Mouse (Mus musculus) gastrocnemius, postnatal 4 days (tissue): ENCODE measurements around the gene Nme4. TPM values are rescaled to one million over a fixed set of nuclear protein-coding genes. Genes with fewer than 3 reads are reported as not detected.

Experiments
- DNase-seq, 2 experiments: peaks; one replicate each; pipeline ENCODE4 v3.0.0; 2021 to 2022; ENCODE audit warnings: low spot score in 2 of 2, mixed read lengths in 2 of 2
- long read RNA-seq, 2 experiments: library from polyadenylated mRNA; stranded (forward); transcript quantifications; one replicate each; pipeline ENCODE4 v2.0.0; 2021
- total RNA-seq, 2 experiments: library from RNA; stranded (reverse); gene quantifications; 2 replicates each; pipeline ENCODE4 v1.2.3; 2021

Nme4 gene
- 10 to 100 TPM; 13.5 to 18.3 TPM for total RNA-seq
- long read RNA-seq, experiment 1, transcript Nme4-201 (5 exons, 1,006 nt): major isoform, 10 of 12 reads
- long read RNA-seq, experiment 1, partial matches to known transcripts: 1 of 12 reads
- long read RNA-seq, experiment 1, other reads (novel, unspliced or antisense): 1 of 12 reads
- long read RNA-seq, experiment 2, partial matches to known transcripts: 0 of 5 reads
- long read RNA-seq, experiment 2, other reads (novel, unspliced or antisense): 2 of 5 reads

- DNase-seq: peak in 1 of 2 experiments; percentile 59
Measured at GRCm38 (mm10) chr17:26095121-26095740, at the start of gene Nme4. Gene Nme4, minus strand, starts transcription at chr17:26095602.

GRCm38 (mm10) chr17:26143386-26143785, 48.0 kb upstream of the Nme4 start:
- no peak for DNase-seq

DNA sequence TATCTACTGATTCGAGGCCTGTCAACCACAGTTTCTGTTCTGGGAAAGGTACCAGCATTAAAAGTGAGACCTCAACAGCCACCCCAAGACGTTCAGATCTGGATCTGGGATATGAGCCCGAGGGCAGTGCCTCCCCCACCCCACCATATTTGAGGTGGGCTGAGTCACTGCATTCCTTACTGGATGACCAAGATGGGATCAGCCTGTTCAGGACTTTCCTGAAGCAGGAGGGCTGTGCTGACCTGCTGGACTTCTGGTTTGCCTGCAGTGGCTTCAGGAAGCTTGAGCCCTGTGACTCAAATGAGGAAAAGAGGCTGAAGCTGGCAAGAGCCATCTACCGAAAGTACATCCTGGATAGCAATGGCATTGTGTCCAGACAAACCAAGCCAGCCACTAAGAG, 47.4 kb upstream of the Nme4 start:
- no peak for DNase-seq

DNA sequence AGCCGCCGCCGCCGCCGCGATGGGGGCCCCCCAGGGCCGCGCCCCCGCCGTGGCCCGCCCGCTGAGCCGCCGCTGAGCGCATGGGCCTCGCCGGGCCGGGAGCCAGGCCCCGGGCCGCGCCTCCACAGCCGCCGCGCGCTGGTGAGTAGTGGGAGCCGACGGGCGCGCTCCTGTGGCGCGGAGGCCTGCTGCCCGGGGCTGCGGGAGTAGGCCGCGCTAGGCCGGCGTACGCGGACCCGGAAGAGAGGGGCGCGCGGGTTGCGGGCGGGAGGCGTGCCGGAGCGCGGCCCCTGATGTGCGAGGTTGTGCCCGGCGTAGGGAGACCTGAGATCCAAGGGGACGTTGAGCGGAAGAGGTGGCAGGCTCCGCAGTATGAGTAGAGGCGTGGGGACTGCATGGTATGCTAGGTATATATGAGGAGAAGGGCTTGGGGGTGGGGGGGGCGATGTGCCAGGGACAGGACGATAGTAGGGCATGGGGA, 43.5 kb upstream of the Nme4 start:
- DNase-seq: peak; percentile 47 to 68

- DNase-seq: peak; percentile 82 to 92
Measured at GRCm38 (mm10) chr17:26138239-26138836, 42.9 kb upstream of the Nme4 start, which contains the start of gene Axin1. Gene Axin1, plus strand, starts transcription at chr17:26138688.

DNA sequence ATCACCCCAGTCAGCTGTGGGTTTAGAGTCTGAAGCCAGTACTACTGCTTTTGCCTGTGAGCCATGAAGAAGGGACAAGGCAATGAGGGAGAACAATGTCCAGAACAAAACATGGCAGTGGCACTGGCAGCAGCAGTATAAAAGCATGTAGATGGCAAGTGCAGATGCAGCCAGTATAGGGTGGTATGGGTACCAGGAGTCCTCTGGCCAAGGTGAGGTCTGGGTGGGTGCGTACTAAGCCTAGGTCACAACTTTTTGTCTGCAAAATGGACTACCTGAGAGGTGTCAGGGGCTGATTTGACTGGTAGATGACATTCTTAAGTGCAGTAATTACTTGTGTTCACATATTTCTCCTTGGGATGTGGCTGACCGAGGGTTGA, 42.3 kb upstream of the Nme4 start:
- DNase-seq: no peak

- DNase-seq: no peak
Measured at GRCm38 (mm10) chr17:26137106-26137750, 41.8 kb upstream of the Nme4 start.

GRCm38 (mm10) chr17:26131856-26132853, 36.8 kb upstream of the Nme4 start:
- no peak for DNase-seq

DNA sequence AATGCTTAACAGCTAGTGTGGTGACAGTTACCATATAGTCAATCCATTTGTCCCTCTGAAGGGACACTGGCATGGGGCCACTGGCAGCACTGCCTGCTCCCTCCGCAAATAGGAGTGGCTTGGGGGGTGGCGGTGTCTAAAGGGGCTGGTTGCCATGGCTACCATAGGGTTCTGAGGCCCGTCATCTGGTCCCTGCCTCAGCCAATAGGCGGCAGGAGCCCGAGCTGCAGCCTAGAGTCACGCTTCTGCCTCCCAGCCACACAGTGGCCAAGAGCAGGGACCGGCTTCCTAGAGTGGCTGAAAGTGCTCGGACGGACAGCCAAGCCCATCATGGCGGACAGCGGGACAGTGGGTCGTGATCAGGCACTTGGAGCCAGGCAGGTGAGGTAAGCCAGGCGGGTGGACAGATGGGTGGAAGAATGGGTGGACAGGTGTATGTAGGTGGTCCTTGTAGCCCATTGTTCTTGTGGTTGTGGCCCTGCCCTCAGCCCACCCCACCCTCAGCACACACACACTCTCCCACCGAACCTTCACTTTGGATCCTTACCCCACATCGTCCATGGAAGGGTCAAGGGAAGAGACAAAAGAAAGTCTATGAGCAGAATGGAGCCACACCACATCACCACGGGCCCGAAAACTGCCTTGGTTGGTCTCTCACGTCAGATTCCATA, 35.8 kb upstream of the Nme4 start:
- no peak for DNase-seq

- no peak for DNase-seq
Measured at GRCm38 (mm10) chr17:26125226-26125625, 29.8 kb upstream of the Nme4 start.

- DNase-seq: no peak
Measured at GRCm38 (mm10) chr17:26124560-26124959, 29.2 kb upstream of the Nme4 start.

- peak; percentile 90 to 96 for DNase-seq
Measured at GRCm38 (mm10) chr17:26123267-26123684, 27.9 kb upstream of the Nme4 start, which contains the start of gene Mrpl28. Gene Mrpl28, plus strand, starts transcription at chr17:26123500.

GRCm38 (mm10) chr17:26122431-26123140, 27.2 kb upstream of the Nme4 start:
- DNase-seq: no peak

DNA sequence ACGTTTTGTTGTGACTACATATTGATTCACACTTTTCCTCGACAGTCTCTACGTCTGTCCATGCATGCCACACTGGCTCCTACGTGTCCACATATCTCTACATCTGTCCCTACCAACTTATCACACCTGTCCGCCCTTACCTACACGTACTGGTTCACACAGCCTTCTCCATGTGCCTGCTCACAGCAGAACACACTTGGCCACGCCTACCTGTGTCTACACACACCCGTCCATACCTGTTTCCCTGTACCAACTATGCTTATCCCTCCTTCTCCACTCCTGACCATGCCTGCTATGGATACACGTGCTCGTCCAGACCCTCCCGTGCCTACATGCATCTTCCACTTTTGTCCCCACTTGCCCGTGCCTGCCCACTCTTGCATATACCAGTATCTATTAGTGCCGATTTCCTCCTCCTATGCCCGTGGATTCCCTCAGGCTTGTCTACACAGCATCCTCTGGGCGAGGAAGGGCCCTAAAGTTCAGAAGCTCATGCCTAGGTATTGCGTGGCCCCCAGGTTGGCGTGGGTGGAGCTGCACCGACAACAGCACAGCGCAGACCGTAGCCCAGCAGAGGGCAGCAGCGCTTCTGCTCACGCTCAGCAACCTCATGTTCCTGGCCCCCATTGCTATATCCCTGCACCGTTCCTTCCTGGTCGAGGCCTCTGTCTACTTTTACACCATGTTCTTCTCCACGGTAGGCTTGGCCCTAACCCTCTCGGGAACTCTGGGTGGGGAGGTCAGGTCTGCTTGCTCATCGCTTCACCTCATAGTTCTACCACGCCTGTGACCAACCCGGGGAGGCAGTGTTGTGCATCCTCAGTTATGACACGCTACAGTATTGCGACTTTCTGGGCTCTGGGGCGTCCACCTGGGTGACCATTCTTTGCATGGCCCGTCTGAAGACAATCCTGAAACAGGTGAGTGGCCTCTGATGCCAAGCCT, 24.6 kb upstream of the Nme4 start:
- peak in 1 of 2 experiments; percentile 44 for DNase-seq

DNA sequence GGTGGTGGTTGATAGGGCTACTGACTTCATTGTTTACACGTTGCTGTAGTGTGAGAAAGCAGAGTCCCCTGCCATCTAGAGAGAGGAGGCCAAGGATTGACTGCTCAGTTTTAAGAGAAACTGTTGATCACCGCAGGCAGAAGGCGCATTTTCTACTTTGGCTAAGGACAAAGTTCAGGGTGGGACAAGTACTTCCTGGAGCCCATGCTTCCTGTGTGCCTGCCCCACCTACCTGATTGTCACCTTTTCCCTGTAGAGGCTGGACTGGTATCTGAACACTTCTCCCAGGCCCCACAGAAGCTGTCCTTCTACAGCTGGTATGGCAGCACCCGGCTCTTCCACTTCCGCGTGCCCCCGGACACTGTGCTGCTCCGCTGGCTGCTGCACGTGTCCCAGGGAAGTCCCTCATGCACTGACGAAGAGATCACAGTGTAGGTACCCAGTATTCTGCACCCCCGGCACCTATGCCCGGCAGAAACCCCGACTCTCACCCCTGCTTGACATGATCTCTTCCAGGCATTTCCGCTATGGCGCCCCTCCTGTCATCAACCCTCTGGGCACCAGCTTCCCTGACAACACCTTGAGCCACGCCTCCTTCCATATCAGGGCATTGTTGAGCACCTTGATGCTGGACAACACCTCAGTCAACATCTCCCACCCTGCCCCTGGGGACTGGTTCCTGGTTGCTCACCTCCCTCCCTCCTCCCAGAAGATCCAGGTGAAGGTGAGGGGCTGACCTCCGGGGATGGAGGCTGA, 21.3 kb upstream of the Nme4 start:
- no peak for DNase-seq

DNA sequence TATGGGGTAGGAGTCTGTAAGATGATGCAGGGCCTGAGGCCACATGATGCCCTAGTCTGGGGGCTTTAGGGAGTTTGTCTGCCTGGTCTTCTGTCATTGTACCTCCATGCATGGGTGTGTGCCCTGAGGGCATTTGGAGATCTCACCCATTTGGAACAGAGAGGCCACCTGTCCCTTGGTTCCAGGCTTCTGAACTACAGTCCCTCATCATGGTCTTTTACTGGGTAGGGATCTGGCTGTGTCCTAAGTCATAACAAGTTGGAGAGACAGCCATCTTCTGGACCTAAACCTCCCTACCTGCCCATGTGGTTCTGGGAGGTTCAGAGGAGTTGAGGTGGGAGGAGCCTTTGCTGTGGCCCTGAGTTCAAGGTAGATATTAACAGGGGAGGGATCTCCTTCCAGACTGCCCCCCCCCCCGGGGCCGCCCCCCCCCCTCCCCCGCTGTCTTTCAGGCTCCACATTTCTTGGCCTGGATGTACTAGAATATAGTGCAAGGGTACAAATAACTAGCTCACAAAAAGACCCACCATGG, 20.6 kb upstream of the Nme4 start:
- no peak for DNase-seq
